Mouse (Mus musculus): ENCODE results near the gene Atxn1.
A peak's percentile ranks its signal among the peaks of the same experiment; 100 is the strongest.

Gene Atxn1

DNA sequence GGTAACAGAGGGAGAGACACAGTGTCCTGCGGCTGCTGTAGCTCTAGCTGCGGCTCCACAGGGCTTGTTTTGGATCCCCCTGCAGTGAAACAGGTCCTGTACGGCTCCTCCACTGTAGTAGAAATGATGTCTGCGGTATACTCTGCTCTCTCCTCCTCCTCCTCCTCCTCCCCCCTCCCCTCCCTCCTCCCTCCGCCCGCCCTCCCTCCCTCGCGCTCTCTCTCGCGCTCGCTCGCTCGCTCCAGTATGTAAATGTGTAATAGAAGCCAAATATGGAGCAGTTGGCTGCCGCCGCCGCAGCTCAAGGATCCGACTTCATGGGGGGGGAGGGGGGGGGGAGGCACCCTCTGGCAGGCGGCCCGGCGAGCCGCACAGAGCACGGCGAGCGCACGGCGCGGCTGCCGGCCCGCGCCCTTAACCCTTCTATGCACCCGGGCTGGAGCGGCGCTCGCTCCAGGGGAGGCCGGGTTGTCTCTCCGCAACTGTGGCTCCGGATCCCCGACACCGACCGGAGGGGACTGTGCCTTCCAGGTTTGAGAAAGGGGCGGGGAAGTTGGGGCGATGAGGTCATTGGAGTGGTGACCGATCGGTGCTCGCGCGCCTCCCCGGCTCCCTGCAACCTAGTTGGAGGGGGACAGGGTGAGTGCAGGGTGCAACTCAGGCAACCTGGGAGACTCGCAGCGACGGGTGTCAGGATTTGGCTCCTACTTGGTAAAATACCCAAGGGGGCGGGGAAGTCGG, at the start of gene Atxn1:
Atxn1 (minus strand) TSS at position 156 of the 741 bp plus-strand sequence.
- DNase-seq, result peak; percentile 99

DNA sequence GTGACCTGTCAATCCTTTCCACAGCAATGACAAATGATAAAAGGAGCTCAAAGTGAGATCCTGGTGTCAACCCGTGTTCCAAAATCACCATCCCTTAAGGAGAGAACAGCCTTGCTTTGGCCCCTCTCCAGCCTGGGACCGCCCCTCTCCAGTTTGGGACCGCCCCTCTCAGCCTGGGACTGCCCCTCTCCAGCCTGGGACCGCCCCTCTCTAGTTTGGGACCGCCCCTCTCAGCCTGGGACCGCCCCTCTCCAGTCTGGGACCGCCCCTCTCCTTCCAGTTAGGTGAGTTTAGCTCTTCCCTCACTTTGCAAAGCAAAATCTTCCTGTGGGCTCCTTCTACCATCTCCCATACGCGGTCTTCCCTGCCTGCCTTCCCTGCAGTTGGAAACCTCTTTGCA, 46.4 kb upstream of the Atxn1 start:
- peak; percentile 15 for DNase-seq

DNA sequence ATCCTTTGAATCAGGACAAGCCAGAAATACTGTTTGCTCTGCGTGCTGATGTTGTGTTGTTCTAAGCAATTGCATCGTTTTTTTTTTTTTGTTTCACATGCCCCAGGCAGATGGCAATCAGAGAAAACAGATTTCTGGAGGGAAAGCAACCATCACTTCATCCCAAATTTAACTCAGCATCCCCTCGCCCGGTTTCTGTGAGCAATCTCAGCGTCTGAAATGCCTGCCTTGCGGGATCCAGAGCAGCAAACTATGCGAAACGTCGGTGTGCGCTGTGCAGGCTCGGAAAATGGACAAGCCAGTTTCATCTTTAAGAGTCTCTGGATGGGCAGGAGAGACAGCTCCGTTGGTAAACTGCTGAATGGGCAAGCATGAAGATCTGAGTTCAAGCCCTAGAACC, 45.3 kb upstream of the Atxn1 start:
- peak; percentile 61 for DNase-seq

DNA sequence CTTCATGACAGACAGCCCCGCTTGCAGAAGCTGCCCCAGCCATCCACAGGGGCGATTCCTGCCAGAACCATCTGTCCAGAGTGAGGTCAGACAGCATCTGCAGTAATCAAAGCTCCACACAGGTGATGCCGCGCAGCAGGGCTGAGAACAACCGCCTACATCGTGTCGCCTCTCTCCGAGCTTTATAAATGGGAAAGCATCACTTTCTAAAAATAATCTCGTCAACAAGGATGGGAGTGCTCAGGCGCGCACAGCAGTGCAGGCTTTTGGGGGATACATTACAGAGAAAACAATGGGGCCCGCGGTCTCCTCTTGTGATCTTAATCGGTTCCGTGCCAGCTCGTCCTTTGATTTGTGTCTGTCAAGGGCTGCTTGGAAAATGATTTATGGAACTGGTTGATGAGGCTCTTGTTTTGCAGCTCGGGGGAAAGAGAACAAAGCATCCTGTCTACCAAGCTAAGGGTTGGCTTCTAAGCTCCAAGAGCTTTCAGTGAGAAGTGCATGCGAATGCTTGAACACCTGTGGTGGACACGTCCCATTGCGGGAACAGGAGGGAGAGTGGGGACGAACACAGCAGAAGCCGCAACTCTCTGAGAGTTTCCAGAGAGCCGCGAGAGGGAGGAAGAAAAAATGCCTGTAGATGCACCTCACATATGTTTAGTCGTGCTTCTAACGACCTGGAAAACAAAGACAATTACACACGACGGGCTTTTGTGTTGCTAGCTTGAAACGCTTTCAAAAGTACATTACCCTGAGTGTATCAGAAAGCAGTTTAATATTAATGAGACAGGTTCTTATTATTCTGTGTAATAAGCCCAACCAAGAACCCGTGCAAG, 44.2 kb upstream of the Atxn1 start:
- DNase-seq, result peak; percentile 77

DNA sequence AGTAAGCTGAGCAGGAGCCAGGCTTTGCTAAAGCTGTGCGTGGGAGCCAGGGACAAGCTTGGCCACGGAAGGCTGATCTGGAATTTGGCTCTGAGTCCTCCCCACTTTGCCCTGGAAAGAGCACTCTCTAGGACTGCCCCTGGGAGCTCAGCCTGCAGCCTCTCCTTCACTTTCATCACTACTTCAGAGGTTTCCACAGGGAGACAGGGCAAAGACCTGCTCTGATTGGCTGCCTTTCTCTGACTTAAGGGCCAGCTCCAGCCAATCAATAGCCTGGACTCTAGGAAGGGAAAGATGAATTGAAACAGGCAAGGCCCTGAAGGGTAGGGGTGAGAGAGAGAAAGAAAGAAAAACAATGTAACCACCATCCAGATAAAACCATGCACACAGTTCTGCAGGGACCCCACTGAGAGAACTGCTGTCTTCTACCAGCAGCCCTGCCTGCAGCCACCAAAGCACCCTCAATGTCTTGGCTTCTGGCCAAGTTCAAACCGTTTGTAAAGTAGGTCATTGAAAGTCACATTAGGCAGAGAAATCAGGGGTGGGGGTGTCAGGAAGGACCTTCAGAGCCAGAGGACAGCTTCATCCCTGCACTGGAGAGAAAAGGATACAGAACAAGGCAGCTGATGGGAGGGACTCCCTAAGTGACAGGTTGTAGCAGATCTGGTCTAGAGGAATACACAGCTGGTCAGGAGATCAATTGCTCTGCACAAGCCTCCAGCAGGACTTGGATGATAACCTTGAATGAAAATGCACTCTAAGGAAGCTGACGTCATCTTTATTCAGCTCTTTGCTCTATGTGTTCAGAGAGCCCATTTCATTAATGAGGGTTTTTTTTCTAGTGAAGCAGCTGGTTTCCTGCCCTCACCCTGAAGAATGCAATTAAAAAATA, 41.6 kb upstream of the Atxn1 start:
- peak; percentile 97 for DNase-seq

DNA sequence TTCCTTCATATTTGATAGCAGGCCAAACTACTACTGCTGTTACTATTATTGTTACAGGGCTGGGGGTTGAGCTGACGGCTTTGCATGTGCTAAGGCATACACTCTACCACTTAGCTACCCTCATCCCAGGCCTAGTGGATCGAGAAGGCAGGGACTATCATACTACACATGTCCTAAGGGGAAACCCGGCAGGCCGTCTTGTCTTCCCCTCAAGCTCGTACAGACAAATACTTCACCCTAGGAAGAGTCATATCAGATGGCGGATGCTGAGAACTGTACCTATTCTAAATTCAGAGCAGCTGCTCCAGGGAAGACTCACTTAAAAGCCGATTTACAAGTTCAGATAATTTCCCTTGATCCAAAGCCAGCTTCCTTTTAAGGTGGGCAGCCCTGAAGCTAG, 40.8 kb upstream of the Atxn1 start:
- DNase-seq, result peak; percentile 75

DNA sequence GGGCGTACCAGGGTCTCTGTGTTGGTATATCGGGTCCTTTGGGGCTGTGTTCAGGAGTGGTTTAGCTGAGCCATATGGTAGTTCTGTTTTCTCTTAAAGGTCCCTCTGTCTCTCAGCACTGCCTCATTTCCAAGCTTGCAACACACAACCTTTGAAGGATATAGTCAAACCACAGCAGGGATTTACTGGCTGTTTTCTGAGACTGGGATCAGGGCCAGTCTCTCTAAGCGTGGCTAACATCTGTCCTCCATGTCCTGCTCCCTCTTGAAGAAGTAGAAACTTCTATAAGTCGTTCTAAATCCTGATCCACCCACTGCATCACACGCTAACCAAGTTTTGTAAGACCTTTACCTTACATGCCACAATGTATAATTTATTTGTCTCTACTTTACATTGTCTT, 36.5 kb upstream of the Atxn1 start:
- DNase-seq, result peak; percentile 37

DNA sequence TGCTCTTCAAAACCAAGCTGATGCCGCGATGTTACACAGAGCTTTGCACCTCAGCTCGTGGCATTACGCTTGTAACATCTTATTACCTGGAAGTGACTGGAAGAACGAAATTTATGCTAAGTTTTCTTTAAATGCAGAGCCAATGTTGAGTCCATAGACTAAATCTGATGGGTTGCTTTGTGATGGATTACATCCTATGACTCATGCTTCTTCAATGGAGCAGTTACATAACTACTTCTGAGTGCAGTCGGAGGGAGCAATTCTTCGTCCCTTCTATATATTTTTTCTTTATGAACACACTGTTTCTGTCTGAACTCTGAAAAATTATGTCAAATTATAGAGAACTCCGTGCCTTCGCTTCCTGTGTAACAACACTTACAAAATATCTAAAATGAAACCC, 28.1 kb upstream of the Atxn1 start:
- DNase-seq, result peak; percentile 28

DNA sequence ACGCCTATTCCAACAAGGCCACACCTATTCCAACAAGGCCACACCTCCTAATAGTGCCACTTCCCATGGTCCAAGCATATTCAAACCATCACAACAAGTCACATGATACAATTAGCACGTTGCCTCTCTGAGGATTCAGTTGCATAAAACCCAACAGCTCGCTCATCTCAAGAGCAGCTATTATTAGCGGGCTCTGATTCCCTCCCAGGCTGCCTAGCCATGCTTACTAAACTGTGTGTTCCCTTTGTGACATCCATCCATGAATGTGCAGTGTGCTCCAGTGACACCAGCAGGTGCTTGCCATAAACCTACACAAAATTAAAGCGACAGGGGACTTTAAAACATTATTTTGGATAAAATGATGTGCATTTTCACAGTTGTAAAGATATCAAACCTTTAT, 25.7 kb upstream of the Atxn1 start:
- DNase-seq, result peak; percentile 75

DNA sequence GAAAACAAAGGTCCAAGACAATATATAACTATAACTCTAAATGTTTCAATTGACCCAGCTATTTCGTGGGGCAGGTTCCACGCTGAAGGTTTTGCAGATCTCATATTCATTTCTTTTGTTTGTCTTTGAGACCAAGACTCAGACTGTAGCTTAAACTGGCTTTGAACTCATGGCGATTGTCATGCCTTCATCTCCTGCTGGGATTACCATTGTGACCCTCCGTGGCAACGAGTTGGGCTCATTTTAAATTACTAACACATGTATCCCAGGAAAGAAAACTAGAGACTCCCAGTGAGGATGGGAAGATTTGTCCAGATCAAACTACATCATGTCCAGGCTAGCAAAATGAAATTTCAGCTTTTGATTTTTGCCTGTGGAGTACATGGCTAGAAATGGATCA, 14.4 kb upstream of the Atxn1 start:
- no peak for DNase-seq

DNA sequence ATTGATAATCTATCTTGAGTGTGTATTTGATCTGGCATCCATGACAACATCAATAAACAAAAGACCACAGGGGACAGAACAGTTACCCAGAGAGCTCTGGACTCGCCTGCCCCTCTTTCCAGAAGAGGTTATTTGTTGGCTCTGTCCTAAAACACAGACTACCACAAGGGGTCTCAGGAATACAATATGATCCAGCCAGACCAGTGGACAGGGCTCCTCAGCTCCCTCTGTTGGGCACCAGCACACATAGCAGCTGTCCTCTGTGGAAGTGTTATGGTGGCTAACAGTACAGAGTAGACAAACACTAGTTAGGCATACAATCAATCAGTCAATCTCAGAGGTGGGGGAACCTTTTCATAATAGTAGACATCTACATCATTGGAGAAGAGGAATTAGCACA, 12.1 kb upstream of the Atxn1 start:
- DNase-seq, result peak; percentile 91

DNA sequence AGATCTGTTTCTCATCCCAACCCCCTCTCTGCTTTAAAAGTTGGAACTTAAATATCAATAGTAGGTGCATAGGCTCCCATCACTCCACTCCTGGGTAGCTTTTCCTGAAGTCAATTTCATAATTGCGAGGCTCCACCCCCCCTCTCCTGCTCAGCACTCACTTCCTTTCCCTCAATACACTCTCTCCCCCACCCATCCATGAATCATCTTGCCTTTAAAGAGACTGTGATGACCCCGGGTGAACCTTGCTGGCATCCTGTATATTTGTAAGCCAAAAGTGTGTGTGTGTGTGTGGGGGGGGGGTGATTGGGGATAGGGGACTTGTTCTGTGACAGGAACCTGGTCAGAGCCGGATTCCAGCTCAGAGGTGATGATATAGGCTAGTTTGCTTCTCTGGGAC, 9.8 kb upstream of the Atxn1 start:
- DNase-seq, result peak; percentile 89

DNA sequence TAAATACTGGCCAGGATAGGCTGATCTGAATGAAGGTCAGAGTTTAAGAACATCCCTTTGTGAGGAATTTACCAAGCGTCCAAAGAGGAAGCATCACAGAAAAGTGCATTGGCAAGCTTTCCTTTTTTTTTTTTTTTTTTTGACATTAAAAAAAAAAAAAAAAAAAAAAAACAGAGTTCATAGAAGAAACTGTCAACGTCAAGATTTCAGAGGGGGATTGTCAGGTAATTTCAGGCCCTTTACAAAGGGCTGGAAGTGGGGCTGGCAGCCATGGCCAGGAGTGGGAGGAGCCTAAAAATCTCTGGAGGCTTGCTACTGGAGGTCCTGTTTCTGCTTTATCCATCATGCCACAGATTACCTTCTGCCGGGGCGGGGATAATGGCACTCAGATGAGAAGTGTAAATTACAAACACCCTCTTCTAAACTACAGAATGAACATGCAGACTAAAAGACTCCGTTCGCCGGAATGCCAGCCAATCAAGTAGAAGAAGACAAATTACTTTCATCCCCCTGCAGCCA, 9.2 kb upstream of the Atxn1 start:
- DNase-seq, result peak; percentile 94

DNA sequence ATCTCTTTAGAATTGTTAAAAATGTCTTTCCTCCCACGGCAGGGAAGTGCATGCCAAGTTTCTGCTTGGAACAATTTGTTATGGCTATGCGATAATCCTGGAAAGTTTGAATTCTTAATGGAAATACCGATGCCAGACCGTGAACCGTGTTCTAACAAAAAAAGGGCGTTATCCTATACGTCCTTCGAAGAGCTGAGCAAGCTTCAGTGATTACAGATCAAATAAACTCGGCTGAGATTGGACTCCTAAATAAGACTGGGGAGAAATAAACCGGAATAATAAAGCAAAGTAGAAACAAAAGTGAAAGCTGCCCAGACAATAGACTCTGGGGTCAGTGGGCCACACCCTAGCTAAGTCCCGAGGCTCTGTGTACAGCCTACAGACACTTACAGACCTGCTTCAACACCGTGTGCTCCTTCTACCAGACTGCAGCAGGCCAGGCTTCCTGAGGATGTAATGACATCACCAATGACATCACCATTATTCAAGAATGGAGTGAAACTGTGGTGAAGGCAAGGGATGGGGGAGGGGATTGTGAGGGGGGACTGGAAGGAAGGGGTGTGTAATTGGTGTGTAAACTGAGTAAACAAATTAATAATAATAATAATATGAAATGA, 6.2 kb upstream of the Atxn1 start:
- DNase-seq, result peak; percentile 98

DNA sequence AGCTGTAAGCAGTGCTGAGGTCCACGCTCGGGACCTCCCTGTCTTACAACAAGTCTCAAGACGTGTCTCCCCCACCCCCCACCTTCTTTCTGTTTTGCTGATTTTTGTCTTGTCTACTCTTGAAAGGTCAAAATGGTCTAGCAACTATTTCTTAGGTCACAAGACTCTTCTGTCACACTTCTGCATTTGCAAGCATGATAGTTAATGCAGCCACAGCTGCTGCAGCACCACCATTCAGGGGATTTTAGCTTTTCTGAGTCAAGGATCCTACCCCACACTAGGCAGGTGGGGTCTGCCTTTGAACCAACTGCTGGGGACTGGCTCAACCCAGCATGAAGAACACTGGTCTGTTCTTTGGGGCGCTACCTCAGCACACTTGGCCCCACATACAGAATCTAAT, 3.4 kb upstream of the Atxn1 start:
- peak; percentile 83 for DNase-seq

DNA sequence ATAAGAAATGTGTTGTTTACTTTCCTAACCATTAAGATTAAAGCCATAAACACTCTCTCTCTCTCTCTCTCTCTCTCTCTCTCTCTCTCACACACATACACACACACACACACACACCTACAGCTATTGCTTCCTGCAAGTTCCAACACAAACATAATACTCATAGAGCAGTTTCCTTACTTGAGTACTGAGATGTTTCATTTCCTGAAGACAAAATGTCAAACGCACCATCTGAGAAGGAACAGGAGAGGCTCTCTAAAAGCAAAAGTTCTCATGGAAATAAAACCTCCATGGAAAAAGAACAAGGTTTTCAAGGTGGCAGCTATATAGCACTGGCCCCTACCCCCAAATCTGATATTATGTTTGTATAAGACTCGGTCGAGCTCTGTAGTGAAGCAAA, 2.6 kb upstream of the Atxn1 start:
- no peak for DNase-seq

DNA sequence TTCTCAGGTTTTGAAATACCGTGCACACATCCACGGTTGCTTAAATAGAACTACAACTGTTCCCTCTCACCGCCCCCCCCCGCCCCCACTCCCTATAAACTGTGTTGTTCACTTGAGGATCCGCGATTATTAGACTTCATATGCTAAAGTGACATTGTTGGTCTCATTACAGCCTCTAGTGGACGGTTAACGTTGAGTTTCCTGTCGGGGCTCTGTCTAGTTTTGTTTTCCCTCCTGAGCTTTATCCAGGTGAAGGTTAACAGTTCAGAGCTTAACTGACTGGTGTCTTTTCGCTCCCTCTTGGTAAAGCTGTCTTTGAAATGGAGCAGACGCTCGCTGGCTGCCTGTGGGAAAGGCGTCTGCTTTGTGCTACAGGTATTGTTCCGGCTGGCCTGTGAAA, 1.8 kb upstream of the Atxn1 start:
- peak; percentile 90 for DNase-seq

DNA sequence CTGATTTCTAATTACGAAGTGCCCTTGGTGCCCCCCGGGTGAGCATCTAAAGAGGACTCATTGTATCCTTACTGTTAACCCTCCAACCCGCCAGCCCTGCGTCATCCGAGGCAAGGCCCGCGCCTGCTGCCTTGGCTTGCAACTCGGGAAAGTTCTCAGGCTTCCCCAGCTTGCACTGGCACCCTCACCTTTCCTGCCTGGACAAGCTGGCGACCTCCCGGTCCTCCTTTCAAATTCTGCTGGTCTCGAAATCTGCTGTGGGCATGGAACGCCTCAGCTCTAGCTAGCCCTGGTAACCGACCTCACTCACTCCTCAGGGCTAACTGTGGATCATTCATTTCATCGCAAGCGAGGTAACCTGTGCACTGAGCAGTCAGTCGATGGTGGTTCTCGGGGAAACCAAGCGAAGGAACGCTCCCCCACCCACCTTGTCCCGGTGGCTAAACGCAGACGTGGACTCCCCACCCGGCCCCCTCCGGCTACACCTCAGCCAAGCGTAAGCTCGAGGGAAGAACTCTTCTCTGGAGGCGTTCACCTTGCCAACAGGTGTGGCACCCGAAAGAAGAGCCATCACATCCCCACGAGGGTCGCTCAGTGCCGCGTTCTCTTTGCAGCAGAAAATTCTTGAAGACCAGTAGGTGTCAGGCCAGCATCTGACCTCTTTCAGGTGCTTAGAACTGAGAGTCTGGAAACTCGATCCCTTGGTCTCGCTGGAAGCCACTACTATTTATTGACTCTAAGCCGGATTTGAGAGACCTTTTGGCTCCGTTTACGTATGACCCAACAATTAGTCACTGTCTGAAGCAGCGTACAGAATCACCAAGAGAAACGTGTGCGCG, 1.0 kb upstream of the Atxn1 start:
- no peak for DNase-seq

DNA sequence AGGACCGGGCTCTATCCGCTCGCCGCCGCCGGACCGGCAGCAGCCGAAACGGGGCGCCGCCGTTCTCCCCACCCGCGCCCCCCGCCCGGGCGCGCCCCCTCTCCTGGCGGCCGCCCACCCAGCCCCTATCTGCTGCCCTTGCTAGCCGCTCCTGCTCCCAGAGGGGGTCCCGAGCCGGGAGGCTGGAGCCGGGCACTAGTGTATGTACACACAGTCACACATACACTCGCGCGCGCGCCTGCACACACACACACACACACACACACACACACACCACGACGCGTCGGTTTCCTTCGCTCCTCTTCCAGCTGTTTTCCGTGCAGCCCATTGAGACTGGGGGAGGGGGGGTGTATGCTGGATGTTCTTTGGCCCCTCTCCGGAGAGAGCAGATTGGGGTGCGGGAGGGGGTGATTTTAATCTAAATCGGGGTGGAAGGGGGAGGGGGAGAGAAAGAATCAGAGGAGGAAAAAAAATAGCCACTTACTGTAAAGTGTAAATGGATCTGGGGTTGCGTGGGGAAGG, 416 bp downstream of the Atxn1 start:
- DNase-seq, result peak; percentile 97

DNA sequence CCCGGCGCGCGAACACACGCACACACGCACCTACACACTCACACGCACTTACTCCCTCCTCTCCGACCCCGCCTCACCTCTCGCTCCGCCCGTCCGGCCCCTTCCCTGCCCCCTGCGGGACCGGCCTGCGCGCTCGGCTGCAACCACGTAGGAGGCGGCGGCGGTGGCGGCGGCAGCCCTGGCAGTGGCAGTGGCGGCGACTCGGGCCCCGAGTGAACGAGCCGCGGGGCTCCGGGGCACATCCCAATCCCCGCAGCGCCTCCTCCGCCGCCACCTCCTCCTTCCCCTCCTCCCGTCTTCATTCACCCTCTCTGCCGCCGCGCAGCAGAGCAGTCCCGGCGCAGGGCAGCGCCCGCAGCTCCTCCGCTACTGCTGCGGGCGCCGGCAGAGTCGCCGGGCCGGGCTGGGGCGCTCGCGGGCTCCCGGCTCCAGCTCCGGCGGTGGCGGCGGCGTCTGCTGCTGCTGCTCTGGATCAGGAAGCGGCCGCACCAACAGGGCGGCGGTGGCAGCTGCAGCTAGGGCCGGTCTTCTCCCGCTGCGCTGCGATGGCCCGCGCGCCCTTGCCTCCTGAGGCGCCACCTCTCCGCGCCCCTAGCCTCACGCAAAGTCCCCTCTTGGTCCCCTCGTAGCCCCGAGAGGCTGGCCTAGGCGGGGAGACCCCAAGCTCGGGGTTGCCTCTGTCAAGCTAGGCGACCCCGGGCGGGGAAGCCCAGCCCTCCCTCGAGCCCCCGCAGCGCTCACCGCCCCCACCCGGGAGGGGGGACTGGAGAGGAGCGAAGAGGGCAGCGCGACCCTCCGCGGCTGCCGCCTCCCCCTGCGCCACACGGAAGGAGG, 1.1 kb downstream of the Atxn1 start:
- peak; percentile 99 for DNase-seq
